Mouse (Mus musculus) adrenal gland, adult 8-10 months (tissue): ENCODE measurements around the gene Nlgn1. TPM values are rescaled to one million over a fixed set of nuclear protein-coding genes. Genes with fewer than 3 reads are reported as not detected.

Experiments used
- DNase-seq: peaks from one replicate; pipeline ENCODE4 v3.0.0; 2022
- total RNA-seq, 4 experiments: library from RNA; stranded (reverse); gene quantifications; 2 replicates each; pipeline ENCODE4 v1.2.4; 2022

Gene Nlgn1
- total RNA-seq, 4 experiments from 2014 or later: 0.65 to 1.1 (median 0.86) TPM

- DNase-seq: no peak
Measured at GRCm38 (mm10) chr3:25807559-25807958, 524.7 kb downstream of the Nlgn1 start.

- no peak for DNase-seq
Measured at GRCm38 (mm10) chr3:25781651-25782050, 550.6 kb downstream of the Nlgn1 start.

- no peak for DNase-seq
Measured at GRCm38 (mm10) chr3:25775437-25775836, 556.8 kb downstream of the Nlgn1 start.

GRCm38 (mm10) chr3:25773908-25774307, 558.4 kb downstream of the Nlgn1 start:
- no peak for DNase-seq

GRCm38 (mm10) chr3:25773467-25773866, 558.8 kb downstream of the Nlgn1 start:
- no peak for DNase-seq

- DNase-seq: no peak
Measured at GRCm38 (mm10) chr3:25763689-25764088, 568.6 kb downstream of the Nlgn1 start.

- DNase-seq: no peak
Measured at GRCm38 (mm10) chr3:25757813-25758212, 574.4 kb downstream of the Nlgn1 start.

GRCm38 (mm10) chr3:25724111-25724510, 608.1 kb downstream of the Nlgn1 start:
- no peak for DNase-seq

GRCm38 (mm10) chr3:25721464-25721863, 610.8 kb downstream of the Nlgn1 start:
- no peak for DNase-seq

- no peak for DNase-seq
Measured at GRCm38 (mm10) chr3:25707380-25707779, 624.9 kb downstream of the Nlgn1 start.

- no peak for DNase-seq
Measured at GRCm38 (mm10) chr3:25697231-25697630, 635.0 kb downstream of the Nlgn1 start.

- DNase-seq: no peak
Measured at GRCm38 (mm10) chr3:25688789-25689464, 643.3 kb downstream of the Nlgn1 start.

- no peak for DNase-seq
Measured at GRCm38 (mm10) chr3:25683696-25684095, 648.6 kb downstream of the Nlgn1 start.

- no peak for DNase-seq
Measured at GRCm38 (mm10) chr3:25679373-25679772, 652.9 kb downstream of the Nlgn1 start.

- no peak for DNase-seq
Measured at GRCm38 (mm10) chr3:25675888-25676287, 656.4 kb downstream of the Nlgn1 start.

GRCm38 (mm10) chr3:25675069-25675468, 657.2 kb downstream of the Nlgn1 start:
- DNase-seq: no peak

GRCm38 (mm10) chr3:25673408-25673807, 658.9 kb downstream of the Nlgn1 start:
- DNase-seq: no peak

- DNase-seq: no peak
Measured at GRCm38 (mm10) chr3:25672779-25673178, 659.5 kb downstream of the Nlgn1 start.

GRCm38 (mm10) chr3:25663464-25663863, 668.8 kb downstream of the Nlgn1 start:
- no peak for DNase-seq

GRCm38 (mm10) chr3:25660285-25660684, 672.0 kb downstream of the Nlgn1 start:
- DNase-seq: no peak

GRCm38 (mm10) chr3:25658006-25658405, 674.3 kb downstream of the Nlgn1 start:
- DNase-seq: no peak

GRCm38 (mm10) chr3:25657074-25657473, 675.2 kb downstream of the Nlgn1 start:
- no peak for DNase-seq

GRCm38 (mm10) chr3:25653010-25653409, 679.2 kb downstream of the Nlgn1 start:
- DNase-seq: no peak

GRCm38 (mm10) chr3:25645895-25646691, 686.2 kb downstream of the Nlgn1 start:
- DNase-seq: no peak
